Mouse (Mus musculus): ENCODE data around the gene Ddx25. TPM values are rescaled to one million over a fixed set of nuclear protein-coding genes. Genes with fewer than 3 reads are reported as not detected.

The Ddx25 gene
- polyA plus RNA-seq, 1 experiment from 2014 or later = 1.6 TPM

DNA sequence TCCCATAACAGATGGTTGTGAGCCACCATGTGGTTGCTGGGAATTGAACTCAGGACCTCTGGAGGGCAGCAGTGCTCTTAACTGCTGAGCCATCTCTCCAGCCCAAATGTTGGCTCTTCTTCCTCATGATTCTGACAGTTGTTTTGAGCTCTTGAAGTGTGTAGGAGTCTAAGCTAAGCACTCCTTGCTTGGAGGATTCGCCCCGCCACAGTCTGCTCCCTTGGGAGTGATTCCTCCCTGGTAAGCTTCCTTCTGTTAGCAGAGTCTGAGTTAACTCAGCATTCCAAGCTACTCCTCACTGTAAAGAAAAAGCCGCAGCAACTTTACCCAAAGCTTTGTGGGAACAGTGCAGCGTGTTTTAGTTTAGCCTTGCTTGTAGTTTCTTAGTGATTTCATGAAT is 69.8 kb downstream of the Ddx25 start:
- ATAC-seq (ENCODE audit: insufficient read depth, low FRiP score, low read depth) = no peak
- no peaks in the 10 kb centered on the region for H3K36me3 ChIP-seq
- H3K9ac ChIP-seq = no peak overlapping the region
- H3K4me2 ChIP-seq = no peak overlapping the region
- H3K27ac ChIP-seq = no peak overlapping the region
- H3K9me3 ChIP-seq = no peaks in the 10 kb centered on the region
- WGBS = 78% methylated on average over 4 of the region's 4 CpGs
- H3K4me3 ChIP-seq (replicated peaks) = no peak overlapping the region
- no peaks in the 10 kb centered on the region for H3K4me1 ChIP-seq
- H3K27me3 ChIP-seq (replicated peaks) = no peaks in the 10 kb centered on the region

Other genes starting within 250 kb of the Ddx25 start
- gene Cdon, start 137.4 kb downstream of the Ddx25 start, polyA plus RNA-seq (2015; fragmentation: Nextera tagmentation; extraction: Ambion mirVana) = 10.2 and 10.4 TPM in 2 replicates
- gene Gm1113, start 40.3 kb downstream of the Ddx25 start, polyA plus RNA-seq (2015; fragmentation: Nextera tagmentation; extraction: Ambion mirVana) = not detected in 2 replicates
- 17.0 and 17.8 TPM in 2 replicates for gene Pus3, start 67 bp upstream of the Ddx25 start, polyA plus RNA-seq (2015; fragmentation: Nextera tagmentation; extraction: Ambion mirVana)
- 0.79 and 0.95 TPM in 2 replicates for gene Pate2, start 11.8 kb upstream of the Ddx25 start, polyA plus RNA-seq (2015; fragmentation: Nextera tagmentation; extraction: Ambion mirVana)
- gene Hyls1, start 11.9 kb upstream of the Ddx25 start, polyA plus RNA-seq (2015; fragmentation: Nextera tagmentation; extraction: Ambion mirVana) = 12.2 and 12.4 TPM in 2 replicates
- not detected in 2 replicates for gene Pate4, start 53.4 kb upstream of the Ddx25 start, polyA plus RNA-seq (2015; fragmentation: Nextera tagmentation; extraction: Ambion mirVana)
- gene Pate3, start 89.7 kb upstream of the Ddx25 start, polyA plus RNA-seq (2015; fragmentation: Nextera tagmentation; extraction: Ambion mirVana) = not detected in 2 replicates
- not detected in 2 replicates for gene Pate1, start 128.9 kb upstream of the Ddx25 start, polyA plus RNA-seq (2015; fragmentation: Nextera tagmentation; extraction: Ambion mirVana)
- not detected in 2 replicates for gene Gm17677, start 182.5 kb upstream of the Ddx25 start, polyA plus RNA-seq (2015; fragmentation: Nextera tagmentation; extraction: Ambion mirVana)
- gene Gm17727, start 219.6 kb upstream of the Ddx25 start, polyA plus RNA-seq (2015; fragmentation: Nextera tagmentation; extraction: Ambion mirVana) = not detected in 2 replicates
- gene Gm27235, start 231.6 kb upstream of the Ddx25 start, polyA plus RNA-seq (2015; fragmentation: Nextera tagmentation; extraction: Ambion mirVana) = not detected in 2 replicates
- not detected in 2 replicates for gene D730048I06Rik, start 231.6 kb upstream of the Ddx25 start, polyA plus RNA-seq (2015; fragmentation: Nextera tagmentation; extraction: Ambion mirVana)